ENCODE assay signal across 8 mouse cellular contexts in genomic region chr10:13861115-13861909, GRCm38 (mm10). TPM values are rescaled to one million over a fixed set of nuclear protein-coding genes. Genes with fewer than 3 reads are reported as not detected.
DNase-seq lines count a peak whose midpoint lies in the region; ATAC-seq lines count a peak whose summit lies in the region.

No protein-coding gene starts in this region.

- H3K27ac ChIP-seq in forebrain, embryonic 10.5 days = peak overlapping the region; percentile 77
- peak overlapping the region; percentile 69 for H3K27ac ChIP-seq in hindbrain, embryonic 16.5 days (ENCODE audit: low read depth, low read length)

- 15% methylated on average over 11 of the region's 11 CpGs for WGBS in forebrain, embryonic 10.5 days
- WGBS in hindbrain, embryonic 16.5 days = 9% methylated on average over 11 of the region's 11 CpGs

- H3K4me1 ChIP-seq in forebrain, embryonic 10.5 days = peaks cover 17% of the 10 kb centered on the region
- H3K4me1 ChIP-seq in hindbrain, embryonic 16.5 days (ENCODE audit: control insufficient read depth, insufficient read depth, low read depth, low read length) = peaks cover 2% of the 10 kb centered on the region

- peak overlapping the region; percentile 37 for H3K9ac ChIP-seq in hindbrain, embryonic 16.5 days (ENCODE audit: low read depth, low read length)

- no peaks in the 10 kb centered on the region for H3K27me3 ChIP-seq in forebrain, embryonic 10.5 days (ENCODE audit: poor library complexity, severe bottlenecking)
- no peaks in the 10 kb centered on the region for H3K27me3 ChIP-seq in hindbrain, embryonic 16.5 days (replicated peaks; ENCODE audit: control insufficient read depth, insufficient read depth, low read length)

- H3K36me3 ChIP-seq in forebrain, embryonic 10.5 days (replicated peaks) = no peaks in the 10 kb centered on the region
- H3K36me3 ChIP-seq in hindbrain, embryonic 16.5 days (ENCODE audit: control insufficient read depth, insufficient read depth, low read length) = no peaks in the 10 kb centered on the region; the same call in 1 of the 2 replicates

- peak; percentile 19 for DNase-seq in adrenal gland, postnatal 14 days
- DNase-seq in adrenal gland, postnatal 25 days = no peak
- peak; percentile 26 for DNase-seq in forebrain, embryonic 10.5 days (ENCODE audit: extremely low spot score, low spot score)
- DNase-seq in layer of hippocampus, postnatal 36 days = peak; percentile 48
- peak; percentile 39 for DNase-seq in mesoderm, embryonic 11.5 days (ENCODE audit: low read depth, low spot score)
- DNase-seq in yolk sac, embryonic 10.5 days (ENCODE audit: low spot score) = peak; percentile 73
- DNase-seq in thymus, postnatal 36 days = no peak

- H3K4me2 ChIP-seq in hindbrain, embryonic 16.5 days (ENCODE audit: low read length) = peak overlapping the region; percentile 53

- no peaks in the 10 kb centered on the region for H3K9me3 ChIP-seq in forebrain, embryonic 10.5 days
- H3K9me3 ChIP-seq in hindbrain, embryonic 16.5 days (ENCODE audit: control insufficient read depth, low read length) = no peaks in the 10 kb centered on the region; the same call in 1 of the 2 replicates

- ATAC-seq in hindbrain, embryonic 16.5 days = peak; percentile 86

- H3K4me3 ChIP-seq in forebrain, embryonic 10.5 days = peak overlapping the region; percentile 40
- peak overlapping the region; percentile 14 for H3K4me3 ChIP-seq in hindbrain, embryonic 16.5 days (ENCODE audit: low read length)

RNA-seq across cellular contexts. Expression of gene Aig1, which starts 7.5 kb away (rescaled TPM):
- 27.1 and 29.3 TPM in 2 replicates for total RNA-seq in adrenal gland, postnatal 14 days (2021)
- total RNA-seq in adrenal gland, postnatal 25 days (2021) = 28.8 and 32.8 TPM in 2 replicates
- 21.8 and 22.1 TPM in 2 replicates for polyA plus RNA-seq in forebrain, embryonic 10.5 days (2016; fragmentation: Nextera tagmentation; extraction: Ambion mirVana)
- 102 and 116 TPM in 2 replicates for polyA plus RNA-seq in hindbrain, embryonic 16.5 days (2015; fragmentation: Nextera tagmentation; extraction: Ambion mirVana)
- 10 to 100 TPM; 64.4 to 66.1 TPM for total RNA-seq in layer of hippocampus, postnatal 36 days (2021)

Comparison
In these comparisons a context has a peak if more than half of its experiments do, and no peak if none do; other contexts are left out.
1. DNase-seq: peak in adrenal gland, postnatal 14 days (single experiment), forebrain, embryonic 10.5 days (single experiment), layer of hippocampus, postnatal 36 days (2 of 2), mesoderm, embryonic 11.5 days (single experiment) and yolk sac, embryonic 10.5 days (single experiment); none in adrenal gland, postnatal 25 days (single experiment) and thymus, postnatal 36 days (0 of 2).